Mouse (Mus musculus) MEL (cell line): Measurements from ENCODE around the gene Wdr62.

Experiments
- CTCF ChIP-seq, 3 experiments: IDR thresholded peaks in 2 of 3; conservative IDR thresholded peaks in 1 of 3; 2 replicates each; pipeline ENCODE4 v1.5.1; 2011 to 2012; ENCODE audit warnings: low read length in 3 of 3, low read depth in 2 of 3, mild to moderate bottlenecking in 2 of 3, improper control_type of control experiment in 1 of 3, inconsistent platforms in 1 of 3, mixed read lengths in 1 of 3, moderate library complexity in 1 of 3; ENCODE audit not compliant: control insufficient read depth in 1 of 3, insufficient read depth in 1 of 3, poor library complexity in 1 of 3, severe bottlenecking in 1 of 3
- ELF1 ChIP-seq: IDR thresholded peaks from 2 replicates; pipeline ENCODE4 v1.6.1; 2014; ENCODE audit warnings: low read depth, mild to moderate bottlenecking, inconsistent platforms, low read length, improper control_type of control experiment, moderate library complexity
- EP300 ChIP-seq, 2 experiments: IDR thresholded peaks; 2 replicates each; pipeline ENCODE4 v1.6.1; 2011; ENCODE audit warnings: improper control_type of control experiment in 2 of 2, low read length in 2 of 2, low read depth in 1 of 2, mild to moderate bottlenecking in 1 of 2
- ETS1 ChIP-seq: IDR thresholded peaks from 2 replicates; pipeline ENCODE4 v1.6.1; 2012; ENCODE audit warnings: low read depth, mild to moderate bottlenecking, inconsistent platforms, low read length, improper control_type of control experiment, moderate library complexity
- MAFK ChIP-seq: IDR thresholded peaks from 2 replicates; pipeline ENCODE4 v1.6.1; 2011; ENCODE audit warnings: low read depth, mild to moderate bottlenecking, low read length, improper control_type of control experiment, borderline replicate concordance
- MYC ChIP-seq: IDR thresholded peaks from 2 replicates; pipeline ENCODE4 v1.6.1; 2011; ENCODE audit warnings: low read depth, mild to moderate bottlenecking, low read length, improper control_type of control experiment, moderate library complexity
- POLR2A ChIP-seq, 2 experiments: IDR thresholded peaks; 2 replicates each; pipeline ENCODE4 v1.6.1; 2011 to 2012; ENCODE audit warnings: low read length in 2 of 2, mild to moderate bottlenecking in 2 of 2, control low read depth in 1 of 2, improper control_type of control experiment in 1 of 2, low read depth in 1 of 2, moderate library complexity in 1 of 2; ENCODE audit not compliant: control insufficient read depth in 1 of 2, insufficient read depth in 1 of 2, poor library complexity in 1 of 2
- POLR2AphosphoS2 ChIP-seq: IDR thresholded peaks from 2 replicates; pipeline ENCODE4 v1.6.1; 2011; ENCODE audit warnings: low read length, improper control_type of control experiment
- RCOR1 ChIP-seq: IDR thresholded peaks from 2 replicates; pipeline ENCODE4 v1.6.1; 2012; ENCODE audit warnings: low read depth, mild to moderate bottlenecking, inconsistent platforms, low read length, improper control_type of control experiment
- UBTF ChIP-seq: IDR thresholded peaks from 2 replicates; pipeline ENCODE4 v1.6.1; 2012; ENCODE audit warnings: low read depth, mild to moderate bottlenecking, inconsistent platforms, low read length, improper control_type of control experiment, moderate library complexity, borderline replicate concordance; ENCODE audit not compliant: insufficient read depth
- USF1 ChIP-seq: IDR thresholded peaks from 2 replicates; pipeline ENCODE4 v1.6.1; 2014; ENCODE audit warnings: low read depth, mild to moderate bottlenecking, inconsistent platforms, low read length, improper control_type of control experiment, moderate library complexity

GRCm38 (mm10) chr7:30315559-30316529, 35.6 kb upstream of the Wdr62 start:
- TF ChIP-seq USF1 (no peak), EP300 (IDR thresholded peaks at IDR 0.05; ENCODE audit: low read depth in 1 of 2, low read length in 2 of 2) (no peak), MAFK (no peak), ETS1 (no peak), POLR2A (IDR thresholded peaks at IDR 0.05; ENCODE audit: control insufficient read depth in 1 of 2, insufficient read depth in 1 of 2, low read depth in 1 of 2, low read length in 2 of 2, poor library complexity in 1 of 2) (no peak), ELF1 (no peak), CTCF (IDR thresholded peaks at IDR 0.05 in 2 of 3, conservative IDR thresholded peaks at IDR 0.05 in 1 of 3; ENCODE audit: control insufficient read depth in 1 of 3, insufficient read depth in 1 of 3, low read depth in 2 of 3, low read length in 3 of 3, poor library complexity in 1 of 3, severe bottlenecking in 1 of 3) (no peak), MYC (no peak), UBTF (no peak), POLR2AphosphoS2 (no peak), RCOR1 (no peak)
